Mouse (Mus musculus) embryonic facial prominence, embryonic 10.5 days (tissue): ENCODE measurements around the gene Ppm1l. TPM values are rescaled to one million over a fixed set of nuclear protein-coding genes. Genes with fewer than 3 reads are reported as not detected.

Experiments
- DNase-seq: peaks from one replicate; pipeline ENCODE4 v3.0.0-alpha.2; 2017; ENCODE audit warnings: low spot score
- H3K27ac ChIP-seq: fragments of 300-500 bp; sonication (generic); replicated peaks from 2 replicates; pipeline ENCODE4 v1.5.1; 2016; ENCODE audit warnings: mild to moderate bottlenecking
- H3K27me3 ChIP-seq: fragments of 300-500 bp; sonication (generic); replicated peaks from 2 replicates; pipeline ENCODE4 v1.6.1; 2016; ENCODE audit warnings: low read depth, mild to moderate bottlenecking; ENCODE audit not compliant: poor library complexity, severe bottlenecking
- H3K36me3 ChIP-seq: fragments of 300-500 bp; sonication (generic); replicated peaks from 2 replicates; pipeline ENCODE4 v1.6.1; 2016; ENCODE audit warnings: mild to moderate bottlenecking, moderate library complexity
- H3K4me1 ChIP-seq: fragments of 300-500 bp; sonication (generic); 2 replicates; pipeline ENCODE4 v1.6.1; 2016
- H3K4me3 ChIP-seq: fragments of 300-500 bp; sonication (generic); 2 replicates; pipeline ENCODE4 v1.5.1; 2016; ENCODE audit warnings: mild to moderate bottlenecking, moderate library complexity
- H3K9me3 ChIP-seq: fragments of 300-500 bp; sonication (generic); 2 replicates; pipeline ENCODE4 v1.6.1; 2016; ENCODE audit warnings: mild to moderate bottlenecking
- WGBS: fragments of 180-500 bp; shearing (Covaris S2); methylation state at CpG from one replicate; pipeline ENCODE4 v1.1.7; 2016; 5-methylcytosine and 5-hydroxymethylcytosine counted together
- polyA plus RNA-seq: library from polyadenylated mRNA; unstranded; fragments of >200 nt; fragmentation: Nextera tagmentation; extraction: Ambion mirVana; gene quantifications from 2 replicates; pipeline ENCODE4 v1.2.1, GENCODE M21; 2016

Ppm1l gene
- polyA plus RNA-seq, 1 experiment from 2014 or later, result 10.0 TPM

DNA sequence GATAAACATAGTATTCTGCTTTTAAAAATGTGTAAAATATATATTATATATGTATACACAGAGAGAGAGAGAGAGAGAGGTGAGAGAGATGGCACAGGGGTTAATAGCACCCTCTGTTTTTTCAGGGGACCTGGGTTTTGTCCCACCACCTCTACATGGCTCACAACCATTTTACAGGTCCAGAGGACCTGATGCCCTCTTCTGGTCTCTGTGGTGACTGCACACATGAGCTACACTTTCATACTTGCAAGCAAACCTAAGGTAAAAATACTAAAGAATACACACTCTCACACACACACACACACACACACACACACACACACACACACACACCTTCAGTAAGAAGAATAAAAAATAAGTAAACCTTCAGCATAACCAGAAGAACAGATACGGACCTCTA lies 262.1 kb downstream of the Ppm1l start:
- H3K27ac ChIP-seq, result no peak overlapping the region
- H3K9me3 ChIP-seq, result no peaks in the 10 kb centered on the region
- 98% methylated on average over 1 of the region's 1 CpGs for WGBS
- H3K4me1 ChIP-seq, result no peaks in the 10 kb centered on the region
- no peak overlapping the region for H3K4me3 ChIP-seq
- DNase-seq, result no peak
- no peaks in the 10 kb centered on the region for H3K27me3 ChIP-seq
- peaks cover 52% of the 10 kb centered on the region for H3K36me3 ChIP-seq

GRCm38 (mm10) chr3:69583798-69584197 lies 267.1 kb downstream of the Ppm1l start:
- H3K27ac ChIP-seq, result no peak overlapping the region
- H3K4me3 ChIP-seq, result no peak overlapping the region
- H3K36me3 ChIP-seq, result peaks cover 17% of the 10 kb centered on the region
- H3K4me1 ChIP-seq, result peaks cover 10% of the 10 kb centered on the region; the same call in 1 of the 2 replicates
- 97% methylated on average over 1 of the region's 1 CpGs for whole genome bisulfite sequencing
- H3K27me3 ChIP-seq, result no peaks in the 10 kb centered on the region
- no peaks in the 10 kb centered on the region for H3K9me3 ChIP-seq
- DNase-seq, result no peak

- Histone ChIP-seq H3K4me3 (no peak overlapping the region), H3K36me3 (peaks cover 7% of the 10 kb centered on the region), H3K9me3 (peaks cover 3% of the 10 kb centered on the region; the same call in 1 of the 2 replicates), H3K4me1 (peaks cover 10% of the 10 kb centered on the region; the same call in 1 of the 2 replicates), H3K27ac (no peak overlapping the region), H3K27me3 (no peaks in the 10 kb centered on the region)
- peak; percentile 15 for DNase-seq
- WGBS, result 39% methylated on average over 10 of the region's 10 CpGs
Measured at GRCm38 (mm10) chr3:69588101-69588760, 271.6 kb downstream of the Ppm1l start.

DNA sequence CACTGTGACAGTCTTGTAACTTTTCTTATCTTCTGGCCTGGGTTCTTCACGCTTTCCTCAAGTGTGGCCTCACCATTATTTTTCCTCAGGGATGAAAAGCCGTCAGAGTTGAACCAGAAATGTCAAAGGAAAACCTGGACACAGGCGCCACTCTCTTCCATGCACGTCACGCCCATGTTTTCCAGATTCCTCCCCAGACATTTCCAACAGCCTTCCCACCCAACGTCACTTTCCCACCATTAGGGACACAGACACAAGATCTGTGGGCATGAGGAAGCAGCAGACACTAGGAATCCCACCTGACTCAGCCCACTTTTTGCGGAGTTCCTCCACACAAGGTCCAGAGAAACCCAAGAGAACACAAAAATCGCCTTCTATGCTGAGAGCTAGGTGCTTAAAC lies 276.8 kb downstream of the Ppm1l start:
- no peak overlapping the region for H3K4me3 ChIP-seq
- H3K27me3 ChIP-seq, result 0 out of 2 replicates have a peak, but pooled peaks cover 6% of the 10 kb centered on the region
- DNase-seq, result no peak
- peaks cover 3% of the 10 kb centered on the region; the same call in 1 of the 2 replicates for H3K9me3 ChIP-seq
- H3K36me3 ChIP-seq, result peaks cover 6% of the 10 kb centered on the region; the same call in 1 of the 2 replicates
- H3K27ac ChIP-seq, result no peak overlapping the region
- peaks cover 15% of the 10 kb centered on the region for H3K4me1 ChIP-seq
- 92% methylated on average over 8 of the region's 8 CpGs for WGBS

DNA sequence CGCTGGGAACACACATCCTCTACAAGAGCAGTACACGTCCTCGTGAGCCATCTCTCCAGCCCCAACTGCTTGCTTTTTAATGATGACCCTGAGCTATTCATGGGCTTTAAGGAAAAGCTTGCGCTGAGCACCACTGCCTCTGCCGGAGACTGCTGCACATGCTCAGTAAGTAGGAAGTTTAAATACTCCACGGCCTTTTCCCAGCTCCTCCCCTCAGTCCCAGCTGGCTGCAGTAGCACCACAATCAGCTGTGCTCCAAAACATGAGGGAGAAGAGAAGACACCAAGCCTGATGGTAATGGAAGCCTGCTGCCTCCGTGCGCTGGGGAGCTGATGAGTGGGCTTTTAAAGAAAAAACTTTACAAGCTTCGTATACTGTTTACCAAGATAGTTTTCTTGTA lies 277.4 kb downstream of the Ppm1l start:
- Histone ChIP-seq H3K4me1 (peaks cover 17% of the 10 kb centered on the region), H3K27me3 (peaks cover 7% of the 10 kb centered on the region; the same call in 1 of the 2 replicates), H3K36me3 (peaks cover 6% of the 10 kb centered on the region; the same call in 1 of the 2 replicates), H3K9me3 (peaks cover 3% of the 10 kb centered on the region; the same call in 1 of the 2 replicates), H3K4me3 (no peak overlapping the region), H3K27ac (no peak overlapping the region)
- no peak for DNase-seq
- 77% methylated on average over 9 of the region's 9 CpGs for WGBS

GRCm38 (mm10) chr3:69596116-69596515 lies 279.5 kb downstream of the Ppm1l start:
- Histone ChIP-seq H3K27me3 (peaks cover 16% of the 10 kb centered on the region), H3K9me3 (no peaks in the 10 kb centered on the region), H3K27ac (no peak overlapping the region), H3K36me3 (peaks cover 6% of the 10 kb centered on the region; the same call in 1 of the 2 replicates), H3K4me3 (no peak overlapping the region), H3K4me1 (peaks cover 19% of the 10 kb centered on the region)
- 84% methylated on average over 3 of the region's 3 CpGs for WGBS
- no peak for DNase-seq

DNA sequence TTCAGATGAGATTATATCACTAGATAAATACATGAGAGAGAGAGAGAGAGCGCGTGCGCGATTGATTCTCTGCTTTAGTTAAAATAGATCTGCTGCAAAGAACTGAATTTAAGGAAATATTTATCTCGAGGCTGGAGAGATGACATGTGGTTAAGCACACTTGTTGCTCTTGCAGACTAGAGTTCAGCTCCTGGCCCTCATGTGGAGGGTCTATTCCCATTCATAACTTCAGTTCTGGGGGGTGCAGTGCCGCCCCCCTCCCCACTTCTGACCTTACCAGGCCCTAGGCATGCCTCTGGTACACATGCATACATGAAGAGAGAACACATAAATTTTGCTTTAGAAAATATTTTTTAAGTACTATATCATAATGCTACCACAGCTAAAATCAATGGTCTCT lies 280.6 kb downstream of the Ppm1l start:
- no peak overlapping the region for H3K27ac ChIP-seq
- no peak for DNase-seq
- peaks cover 16% of the 10 kb centered on the region for H3K27me3 ChIP-seq
- H3K9me3 ChIP-seq, result no peaks in the 10 kb centered on the region
- H3K4me1 ChIP-seq, result peaks cover 19% of the 10 kb centered on the region
- 95% methylated on average over 6 of the region's 6 CpGs for WGBS
- peak overlapping the region; percentile 80; the same call in 1 of the 2 replicates for H3K4me3 ChIP-seq
- no peaks in the 10 kb centered on the region for H3K36me3 ChIP-seq

DNA sequence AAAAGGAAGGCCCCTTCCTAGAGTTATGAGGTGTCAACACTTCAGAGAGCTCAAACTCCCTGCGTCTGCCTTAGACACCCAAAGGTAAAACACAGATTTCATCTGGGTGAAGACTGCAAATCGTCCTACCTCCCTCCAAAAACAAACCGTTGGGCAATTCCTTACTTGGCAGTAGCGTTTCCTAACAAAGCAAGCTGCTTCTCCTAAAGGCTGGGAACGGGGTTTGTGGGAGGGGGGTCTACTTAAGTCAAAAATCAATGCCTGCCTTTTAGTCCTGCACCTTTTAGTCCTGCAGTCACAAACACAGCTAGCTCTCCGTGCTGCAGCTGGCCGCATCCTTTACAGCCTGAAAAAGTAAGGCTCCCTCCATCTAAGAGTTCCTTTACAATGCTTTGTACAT lies 281.2 kb downstream of the Ppm1l start:
- H3K4me3 ChIP-seq, result peak overlapping the region; percentile 80
- 10% methylated on average over 7 of the region's 7 CpGs for WGBS
- no peaks in the 10 kb centered on the region for H3K36me3 ChIP-seq
- peak overlapping the region; percentile 89 for H3K27ac ChIP-seq
- H3K9me3 ChIP-seq, result no peaks in the 10 kb centered on the region
- peaks cover 19% of the 10 kb centered on the region for H3K4me1 ChIP-seq
- DNase-seq, result peak; percentile 34
- peaks cover 16% of the 10 kb centered on the region for H3K27me3 ChIP-seq

DNA sequence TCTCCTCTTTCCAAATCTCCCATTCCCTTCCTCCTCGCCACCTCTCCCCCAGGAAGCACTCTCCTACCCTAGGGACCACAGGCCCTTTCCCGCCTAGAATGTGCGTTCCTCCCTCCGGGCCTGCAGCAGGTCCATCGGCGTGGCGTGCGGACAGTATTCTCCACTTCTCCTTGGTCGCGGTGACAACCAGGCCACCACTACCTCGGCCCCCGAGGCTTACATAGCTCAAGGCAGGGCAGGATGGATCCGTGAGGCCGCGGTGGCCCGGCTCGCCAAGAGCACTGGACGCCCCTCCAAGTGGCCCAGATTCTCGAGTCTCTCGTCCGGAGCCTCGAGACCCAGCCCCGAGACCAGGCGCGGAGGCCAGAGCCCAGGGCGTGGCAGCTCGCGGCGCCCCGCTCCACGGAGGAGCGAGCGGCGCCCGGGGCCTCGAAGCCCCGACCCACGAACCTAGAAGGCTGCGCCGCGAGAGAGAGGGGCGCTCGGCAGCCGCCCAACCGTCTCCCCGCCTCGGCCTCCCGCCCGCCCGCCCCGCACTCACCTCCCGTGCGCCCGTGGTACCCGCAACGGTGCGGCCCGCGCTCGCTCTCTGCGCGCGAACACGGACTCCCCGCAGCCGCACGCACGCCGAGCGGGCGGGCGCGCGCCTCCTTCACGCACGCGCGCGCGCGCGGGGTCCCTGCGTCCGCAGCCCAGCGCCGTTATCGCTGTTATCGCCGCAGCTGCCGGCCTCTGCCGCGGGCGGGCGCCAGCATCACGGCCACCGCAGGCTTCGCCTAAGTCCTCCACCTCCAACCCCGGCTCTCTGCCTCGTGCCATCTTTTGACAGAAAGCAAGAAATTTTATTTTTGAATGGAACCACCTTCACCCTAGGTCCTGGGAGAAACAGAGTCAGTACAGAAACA lies 281.9 kb downstream of the Ppm1l start, which contains the start of gene B3galnt1:
B3galnt1 (minus strand) TSS at position 700 of the 905 bp plus-strand sequence.
- Histone ChIP-seq H3K36me3 (no peaks in the 10 kb centered on the region), H3K9me3 (no peaks in the 10 kb centered on the region), H3K4me1 (peaks cover 19% of the 10 kb centered on the region), H3K27me3 (peaks cover 16% of the 10 kb centered on the region), H3K4me3 (peak within 1 kb of the TSS; percentile 80), H3K27ac (peak within 1 kb of the TSS; percentile 89)
- WGBS, result under 1% methylated on average over 98 of the region's 99 CpGs
- peak; percentile 78 for DNase-seq

DNA sequence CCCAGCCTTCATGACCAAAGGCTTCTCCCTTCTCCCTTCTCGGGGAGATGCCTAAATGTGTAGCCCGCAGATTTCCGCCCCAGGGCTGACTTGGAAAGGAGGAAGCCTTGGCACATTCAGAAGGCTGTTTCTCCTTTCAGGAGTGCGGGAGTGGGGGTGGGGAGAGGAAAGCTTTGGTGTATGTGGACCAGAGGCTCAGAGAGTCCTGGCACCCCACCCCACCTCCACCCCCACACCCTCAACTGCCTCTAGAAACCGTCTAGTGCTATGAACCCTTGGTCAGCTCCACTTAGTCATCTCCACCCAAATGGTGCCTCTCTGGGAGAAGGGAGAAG lies 282.5 kb downstream of the Ppm1l start:
- Histone ChIP-seq H3K4me3 (peak overlapping the region; percentile 80), H3K27ac (peak overlapping the region; percentile 89), H3K4me1 (peaks cover 19% of the 10 kb centered on the region), H3K9me3 (no peaks in the 10 kb centered on the region), H3K27me3 (peaks cover 16% of the 10 kb centered on the region), H3K36me3 (no peaks in the 10 kb centered on the region)
- WGBS, result 14% methylated on average over 5 of the region's 5 CpGs
- DNase-seq, result no peak

DNA sequence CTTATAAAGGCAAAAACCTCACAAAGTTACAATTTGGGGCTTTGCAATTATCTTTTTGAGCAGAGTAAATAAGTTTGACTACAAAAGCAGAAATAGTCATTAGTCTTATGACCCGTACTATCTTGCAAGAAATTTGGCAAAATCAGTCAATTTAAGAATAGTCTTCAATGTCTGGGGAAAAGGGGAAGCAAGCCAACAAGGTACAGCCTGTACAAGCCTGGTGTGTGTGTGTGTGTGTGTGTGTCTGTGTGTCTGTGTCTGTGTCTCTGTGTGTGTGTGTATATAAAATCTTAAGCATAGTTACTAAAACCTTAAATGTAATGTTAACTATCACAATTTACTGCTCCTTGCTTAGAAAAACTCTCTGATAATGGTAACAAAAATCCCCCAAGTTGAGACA lies 290.3 kb downstream of the Ppm1l start:
- H3K36me3 ChIP-seq, result no peaks in the 10 kb centered on the region
- no peaks in the 10 kb centered on the region; the same call in 1 of the 2 replicates for H3K4me1 ChIP-seq
- WGBS, result 82% methylated on average over 1 of the region's 1 CpGs
- no peak overlapping the region for H3K27ac ChIP-seq
- H3K9me3 ChIP-seq, result peaks cover under 1% of the 10 kb centered on the region; the same call in 1 of the 2 replicates
- H3K27me3 ChIP-seq, result no peaks in the 10 kb centered on the region
- H3K4me3 ChIP-seq, result no peak overlapping the region
- no peak for DNase-seq

- H3K9me3 ChIP-seq, result peaks cover 6% of the 10 kb centered on the region; the same call in 1 of the 2 replicates
- no peak overlapping the region for H3K4me3 ChIP-seq
- DNase-seq, result no peak
- H3K36me3 ChIP-seq, result no peaks in the 10 kb centered on the region
- no peak overlapping the region for H3K27ac ChIP-seq
- WGBS, result 46% methylated on average over 1 of the region's 1 CpGs
- H3K27me3 ChIP-seq, result no peaks in the 10 kb centered on the region
- H3K4me1 ChIP-seq, result no peaks in the 10 kb centered on the region; the same call in 1 of the 2 replicates
Measured at GRCm38 (mm10) chr3:69607468-69607867, 290.8 kb downstream of the Ppm1l start.
